8 mouse cellular contexts compared by ENCODE assay signal in the genomic region with DNA sequence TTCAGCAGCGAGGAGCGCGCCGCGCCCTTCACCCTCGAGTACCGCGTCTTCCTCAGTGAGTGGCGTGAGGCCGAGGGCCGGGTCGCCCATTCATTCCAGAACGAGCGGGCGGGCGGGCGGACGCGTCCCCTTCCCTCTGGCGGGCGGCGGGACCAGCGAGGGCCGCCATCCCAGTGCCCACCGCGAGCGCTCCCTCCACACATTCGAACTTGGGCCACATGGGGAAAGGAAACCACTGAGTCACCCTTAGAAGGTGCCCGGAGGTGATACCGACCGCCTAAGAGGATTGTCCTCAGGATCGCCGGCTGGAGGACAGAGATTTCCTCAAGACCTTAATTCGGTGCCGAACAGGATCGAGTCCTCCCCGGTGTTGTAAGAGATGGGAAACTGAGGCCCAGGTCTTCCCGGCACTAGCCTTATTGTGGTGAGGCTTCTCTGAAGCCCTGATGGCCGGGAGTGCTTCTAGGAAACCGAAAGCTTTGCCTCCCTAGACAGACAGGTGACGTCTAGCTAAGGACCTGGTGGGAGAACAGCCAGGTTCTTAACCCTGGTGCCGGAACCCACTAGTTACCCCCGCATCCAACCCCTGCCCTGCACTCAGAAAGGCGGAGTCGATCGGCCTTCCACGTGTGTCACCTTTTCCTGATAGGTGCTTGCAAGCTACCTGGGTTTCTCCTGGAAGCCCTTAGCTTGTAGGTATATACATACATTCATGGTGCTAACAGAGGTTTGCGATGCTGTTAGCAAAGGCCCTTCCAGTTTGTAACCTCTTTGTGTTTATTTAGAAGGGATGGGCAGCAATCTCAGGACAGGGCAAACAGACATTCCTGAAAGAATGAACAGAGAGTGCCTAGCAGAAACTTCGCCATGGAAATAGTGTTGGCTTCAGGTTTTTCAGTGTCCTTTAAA. TPM values are rescaled to one million over a fixed set of nuclear protein-coding genes. Genes with fewer than 3 reads are reported as not detected.
DNase-seq lines count a peak whose midpoint lies in the region; ATAC-seq and TF ChIP-seq lines count a peak whose summit lies in the region.

No protein-coding gene starts in this region.

- WGBS in embryonic facial prominence, embryonic 12.5 days = 1% methylated on average over 42 of the region's 49 CpGs
- under 1% methylated on average over 46 of the region's 49 CpGs for WGBS in intestine, embryonic 14.5 days

- H3K4me2 ChIP-seq in embryonic facial prominence, embryonic 12.5 days (replicated peaks) = peak overlapping the region; percentile 92
- peak overlapping the region; percentile 70 for H3K4me2 ChIP-seq in intestine, embryonic 14.5 days (ENCODE audit: low read length)

- 0 out of 2 replicates have a peak, but pooled peaks cover 3% of the 10 kb centered on the region for H3K27me3 ChIP-seq in E14TG2a.4 (ENCODE audit: insufficient read depth, low read length)
- no peaks in the 10 kb centered on the region for H3K27me3 ChIP-seq in embryonic facial prominence, embryonic 12.5 days
- H3K27me3 ChIP-seq in intestine, embryonic 14.5 days (replicated peaks; ENCODE audit: control insufficient read depth, insufficient read depth, low read length) = no peaks in the 10 kb centered on the region

- DNase-seq in embryo, embryonic 11 days = peak; percentile 26
- no peak for DNase-seq in embryo, embryonic 10.5 days (ENCODE audit: low spot score)
- peak; percentile 56 for DNase-seq in intestine, embryonic 14.5 days (ENCODE audit: low spot score)
- peak; percentile 14 for DNase-seq in lung, postnatal 10 days
- DNase-seq in thymus, postnatal 14 days = peak; percentile 18
- no peak for DNase-seq in frontal cortex, postnatal 14 days (ENCODE audit: low spot score in 2 of 2)

- H3K36me3 ChIP-seq in E14TG2a.4 (ENCODE audit: insufficient read depth, low read length) = peaks cover 35% of the 10 kb centered on the region
- peaks cover 12% of the 10 kb centered on the region; the same call in 1 of the 2 replicates for H3K36me3 ChIP-seq in embryonic facial prominence, embryonic 12.5 days
- peaks cover 6% of the 10 kb centered on the region for H3K36me3 ChIP-seq in intestine, embryonic 14.5 days (ENCODE audit: control insufficient read depth, insufficient read depth, low read length)

- peak overlapping the region; percentile 95 for H3K4me3 ChIP-seq in E14TG2a.4 (replicated peaks; ENCODE audit: low read length)
- H3K4me3 ChIP-seq in embryonic facial prominence, embryonic 12.5 days = peak overlapping the region; percentile 85
- H3K4me3 ChIP-seq in intestine, embryonic 14.5 days (ENCODE audit: low read depth, low read length) = peak overlapping the region; percentile 82

- no peak for TF ChIP-seq CTCF in E14TG2a.4 (conservative IDR thresholded peaks at IDR 0.05; ENCODE audit: low read length)

- H3K27ac ChIP-seq in embryonic facial prominence, embryonic 12.5 days = peak overlapping the region; percentile 73
- peak overlapping the region; percentile 69 for H3K27ac ChIP-seq in intestine, embryonic 14.5 days (ENCODE audit: low read depth)

- peak; percentile 49 for ATAC-seq in embryonic facial prominence, embryonic 12.5 days (ENCODE audit: insufficient number of reproducible peaks, insufficient read depth, low FRiP score, low TSS enrichment)
- ATAC-seq in intestine, embryonic 14.5 days (replicated peaks; ENCODE audit: low FRiP score, low TSS enrichment, low read depth) = peak; percentile 12

- H3K9me3 ChIP-seq in E14TG2a.4 (ENCODE audit: low read length) = no peaks in the 10 kb centered on the region
- H3K9me3 ChIP-seq in embryonic facial prominence, embryonic 12.5 days = no peaks in the 10 kb centered on the region
- no peaks in the 10 kb centered on the region for H3K9me3 ChIP-seq in intestine, embryonic 14.5 days (ENCODE audit: control insufficient read depth, low read length)

- peak overlapping the region; percentile 86 for H3K9ac ChIP-seq in embryonic facial prominence, embryonic 12.5 days
- peak overlapping the region; percentile 82 for H3K9ac ChIP-seq in intestine, embryonic 14.5 days (ENCODE audit: low read length)

- H3K4me1 ChIP-seq in E14TG2a.4 (replicated peaks; ENCODE audit: low read depth, low read length) = peaks cover 39% of the 10 kb centered on the region
- peaks cover 14% of the 10 kb centered on the region; the same call in 1 of the 2 replicates for H3K4me1 ChIP-seq in embryonic facial prominence, embryonic 12.5 days
- peaks cover 9% of the 10 kb centered on the region for H3K4me1 ChIP-seq in intestine, embryonic 14.5 days (replicated peaks; ENCODE audit: control insufficient read depth, insufficient read depth, low read length)

RNA-seq across cellular contexts. Expression of gene Ppa1, which starts 0.6 kb away (rescaled TPM):
- polyA plus RNA-seq in embryonic facial prominence, embryonic 12.5 days (2016; fragmentation: Nextera tagmentation; extraction: Ambion mirVana) = 215 and 221 TPM in 2 replicates
- 226 and 229 TPM in 2 replicates for polyA plus RNA-seq in intestine, embryonic 14.5 days (2014; fragmentation: Nextera tagmentation; extraction: Ambion mirVana)

RNA-seq across cellular contexts. Expression of gene Sar1a, which starts 31.1 kb away (rescaled TPM):
- 253 and 257 TPM in 2 replicates for polyA plus RNA-seq in embryonic facial prominence, embryonic 12.5 days (2016; fragmentation: Nextera tagmentation; extraction: Ambion mirVana)
- polyA plus RNA-seq in intestine, embryonic 14.5 days (2014; fragmentation: Nextera tagmentation; extraction: Ambion mirVana) = 209 and 237 TPM in 2 replicates

RNA-seq across cellular contexts. Expression of gene Tysnd1, which starts 46.3 kb away (rescaled TPM):
- polyA plus RNA-seq in embryonic facial prominence, embryonic 12.5 days (2016; fragmentation: Nextera tagmentation; extraction: Ambion mirVana) = 46.8 and 48.0 TPM in 2 replicates
- polyA plus RNA-seq in intestine, embryonic 14.5 days (2014; fragmentation: Nextera tagmentation; extraction: Ambion mirVana) = 32.8 and 40.6 TPM in 2 replicates

RNA-seq across cellular contexts. Expression of gene Npffr1, which starts 53.7 kb away (rescaled TPM):
- not detected in 2 replicates for polyA plus RNA-seq in embryonic facial prominence, embryonic 12.5 days (2016; fragmentation: Nextera tagmentation; extraction: Ambion mirVana)
- 0.15 and 0.22 TPM in 2 replicates for polyA plus RNA-seq in intestine, embryonic 14.5 days (2014; fragmentation: Nextera tagmentation; extraction: Ambion mirVana)

Comparison
In these comparisons a context has a peak if more than half of its experiments do, and no peak if none do; other contexts are left out.
1. DNase-seq: peak in embryo, embryonic 11 days (single experiment), intestine, embryonic 14.5 days (single experiment), lung, postnatal 10 days (single experiment) and thymus, postnatal 14 days (single experiment); none in embryo, embryonic 10.5 days (single experiment) and frontal cortex, postnatal 14 days (0 of 2).
2. Peak in every context shown above with its lines, with median percentiles within 50 percentile points of each other: H3K4me3 ChIP-seq.